Comparison of ENCODE assay signal across 18 mouse cellular contexts in the genomic region with DNA sequence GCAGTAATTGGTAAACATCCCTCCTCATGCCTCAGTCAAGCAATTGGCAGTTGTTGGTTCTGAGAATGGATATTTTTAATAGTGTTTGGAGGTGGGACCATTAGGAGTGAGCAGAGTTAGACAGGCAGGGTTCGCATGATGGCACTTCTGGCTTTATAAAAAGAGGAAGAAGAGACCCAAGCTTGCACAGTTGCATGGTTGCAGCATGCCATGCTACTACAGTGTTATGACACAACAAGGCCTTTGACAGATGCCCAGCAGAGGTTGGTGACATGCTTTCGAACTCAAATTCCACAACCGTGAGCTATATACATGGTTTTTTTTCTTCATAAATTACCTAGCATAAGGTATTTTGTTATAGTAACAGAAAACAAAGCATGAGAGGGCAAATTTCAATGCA.
A peak's percentile ranks its signal among the peaks of the same experiment; 100 is the strongest.
DNase-seq lines count a peak whose midpoint lies in the region; ATAC-seq lines count a peak whose summit lies in the region.
"Had no signal": no experiment of that assay in that cellular context is flagged by ENCODE, and none has a peak within 500 bp of the region (broad histone marks: within the 10 kb centered on the region; RNA-seq: fewer than 3 reads in every experiment).

No protein-coding gene starts in this region.

- H3K27me3 ChIP-seq in splenic B cell, adult 2 months (ENCODE audit: control insufficient read depth, insufficient read depth, low read length, poor library complexity, severe bottlenecking): no peaks in the 10 kb centered on the region
- H3K27me3 ChIP-seq: forebrain, embryonic 15.5 days had no signal

- DNase-seq in A20 (ENCODE audit: low read depth, low spot score): peak; percentile 38
- DNase-seq in splenic B cell, adult 2 months (ENCODE audit: low read depth, low spot score): peak; percentile 22
- no peak for DNase-seq in cerebellum, adult 11 months
- no peak for DNase-seq in left cerebral cortex, postnatal 25 days (ENCODE audit: low spot score in 2 of 2)
- DNase-seq in left cerebral cortex, postnatal 10 days (ENCODE audit: extremely low spot score in 1 of 2, low spot score in 2 of 2): no peak
- DNase-seq: adrenal gland, adult 2 months; adrenal gland, postnatal 14 days; adrenal gland, postnatal 36 days; cerebellum, adult 18-20 months; cerebellum, adult 8-10 months; cerebellum, adult 9-11 months; cerebellum, postnatal 14 days; forebrain, postnatal 0 days had no signal

- H3K36me3 ChIP-seq in splenic B cell, adult 2 months (ENCODE audit: control insufficient read depth, insufficient read depth, low read length, poor library complexity, severe bottlenecking): no peaks in the 10 kb centered on the region
- H3K36me3 ChIP-seq: embryonic facial prominence, embryonic 10.5 days; embryonic facial prominence, embryonic 12.5 days; forebrain, embryonic 15.5 days had no signal

- peak; percentile 94 for ATAC-seq in megakaryocyte, adult 5-6 weeks (ENCODE audit: poor library complexity, severe bottlenecking)
- ATAC-seq: forebrain, embryonic 13.5 days; forebrain, embryonic 15.5 days; forebrain, postnatal 0 days had no signal

- intact Hi-C loops in left cerebral cortex, postnatal 25 days (cut with DNase I): no loop called here
- intact Hi-C loops in left cerebral cortex, postnatal 10 days (cut with DNase I): no loop called here

Comparison
In these comparisons a context has a peak if more than half of its experiments do, and no peak if none do; other contexts are left out.
1. DNase-seq: peak in A20 (single experiment) and splenic B cell, adult 2 months (single experiment); none in cerebellum, adult 11 months (single experiment), left cerebral cortex, postnatal 25 days (0 of 2) and left cerebral cortex, postnatal 10 days (0 of 2).